Mouse (Mus musculus) testis, adult 2 months (tissue): ENCODE data around the gene Shisa7.

ENCODE experiments used
- CTCF ChIP-seq: fragments of 200-500 bp; IDR thresholded peaks from 2 replicates; pipeline ENCODE4 v1.5.1; 2012; ENCODE audit warnings: low read depth, mild to moderate bottlenecking, inconsistent platforms, low read length, moderate library complexity; ENCODE audit not compliant: control insufficient read depth, insufficient read depth, insufficient replicate concordance
- POLR2A ChIP-seq: fragments of 200-500 bp; IDR thresholded peaks from 2 replicates; pipeline ENCODE4 v1.6.1; 2012; ENCODE audit warnings: low read depth, mild to moderate bottlenecking, inconsistent platforms, low read length, moderate library complexity; ENCODE audit not compliant: control insufficient read depth

DNA sequence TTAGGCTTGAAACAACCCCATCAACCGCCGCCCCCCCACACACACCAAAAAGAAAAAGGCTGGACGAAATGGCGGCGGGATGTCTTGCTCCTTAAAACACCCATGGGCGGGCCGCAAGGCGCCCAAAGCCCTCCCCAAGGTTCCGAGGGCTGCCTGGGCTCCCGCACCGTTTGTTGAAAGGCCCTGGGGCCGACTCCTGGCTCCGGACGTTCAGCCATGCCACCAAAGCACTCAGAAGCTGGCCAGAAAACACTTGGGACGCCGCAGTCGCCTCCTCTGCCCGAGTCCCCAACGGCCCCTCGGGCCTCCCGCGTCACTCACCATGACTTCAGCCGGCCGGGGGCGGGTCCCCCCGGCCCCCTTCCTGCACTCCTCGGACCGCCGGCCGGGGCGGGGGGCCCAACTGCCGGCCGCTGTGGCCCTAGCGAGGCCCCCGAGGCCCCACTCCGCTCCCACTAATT is 32.6 kb downstream of the Shisa7 start:
- no peak for TF ChIP-seq POLR2A
- no peak for TF ChIP-seq CTCF
